Mouse (Mus musculus) olfactory bulb, adult 2 months (tissue): ENCODE results near the gene Fam120a.

Source experiments
- CTCF ChIP-seq: fragments of 200-500 bp; IDR thresholded peaks from 2 replicates; pipeline ENCODE4 v1.5.1; 2012; ENCODE audit warnings: low read depth, mild to moderate bottlenecking, low read length, moderate library complexity; ENCODE audit not compliant: insufficient read depth
- POLR2A ChIP-seq: fragments of 200-500 bp; IDR thresholded peaks from 2 replicates; pipeline ENCODE4 v1.6.1; 2012; ENCODE audit warnings: mild to moderate bottlenecking, low read depth, low read length, moderate library complexity; ENCODE audit not compliant: insufficient read depth

DNA sequence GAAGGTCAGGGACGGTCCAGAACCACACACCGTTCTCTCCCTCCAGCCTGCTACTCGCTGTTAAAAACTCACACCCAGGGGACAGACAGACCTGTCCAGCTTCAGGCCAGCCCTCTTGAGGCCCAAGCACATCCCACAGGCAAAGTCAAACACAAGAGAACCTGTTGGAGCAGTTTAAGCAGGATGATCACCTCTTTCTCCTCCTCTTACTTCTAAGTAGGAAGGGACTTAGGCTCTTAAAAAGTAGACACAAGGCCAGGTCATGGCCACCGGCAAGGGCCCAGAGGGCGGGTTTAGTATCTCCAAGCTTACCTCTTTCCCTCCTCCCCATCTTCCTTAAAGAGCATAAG lies 98.2 kb downstream of the Fam120a start:
- no peak for TF ChIP-seq CTCF
- TF ChIP-seq POLR2A: no peak
